Mouse (Mus musculus): ENCODE measurements at regions not wholly inside any gene's neighbourhood (a gene's known extent, or its start where the extent isn't known, plus 50 kb on each side); places are given as distances from the start of the nearest gene placed in this dataset.

DNA sequence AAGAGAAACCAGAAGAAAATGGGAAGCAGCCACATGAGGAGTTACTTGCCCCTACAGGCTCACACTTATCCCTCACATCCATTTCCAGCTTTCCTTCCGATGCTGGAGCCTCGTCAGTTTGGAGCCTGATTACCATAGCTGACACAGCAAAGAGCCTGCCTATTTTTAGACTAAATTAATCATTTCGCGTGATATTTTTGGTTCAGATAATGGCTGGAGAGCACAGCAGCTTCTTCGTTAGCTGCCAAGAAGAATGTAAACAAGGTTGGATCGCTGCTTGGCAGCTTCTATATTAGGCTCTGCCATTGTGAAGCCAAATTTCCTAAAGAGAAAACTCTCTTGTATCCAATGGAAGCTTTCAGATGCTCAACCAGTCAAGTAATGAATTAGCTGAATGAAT lies 676.9 kb upstream of the A1bg start:
- H3K36me3 ChIP-seq (ENCODE audit: control insufficient read depth, insufficient read depth, low read length) = no peaks in the 10 kb centered on the region
- no peaks in the 10 kb centered on the region for H3K27me3 ChIP-seq (ENCODE audit: control insufficient read depth, insufficient read depth, low read length)
- H3K4me3 ChIP-seq (replicated peaks; ENCODE audit: low read length) = no peak overlapping the region
- no peak overlapping the region for H3K9ac ChIP-seq (ENCODE audit: low read depth, low read length, severe bottlenecking)
- 74% methylated on average over 6 of the region's 6 CpGs for WGBS
- no peaks in the 10 kb centered on the region for H3K9me3 ChIP-seq (ENCODE audit: control insufficient read depth, low read length)
- no peak overlapping the region for H3K27ac ChIP-seq (replicated peaks; ENCODE audit: low read depth, low read length)
- no peaks in the 10 kb centered on the region for H3K4me1 ChIP-seq (ENCODE audit: control insufficient read depth, insufficient read depth, low read length)
- TF ChIP-seq POLR2A (IDR thresholded peaks at IDR 0.05; ENCODE audit: borderline replicate concordance, extremely low read depth, insufficient read depth, insufficient read length) = no peak
- DNase-seq (ENCODE audit: low spot score) (no peak), ATAC-seq (ENCODE audit: low FRiP score, low read depth) (no peak)
- H3K4me2 ChIP-seq (replicated peaks; ENCODE audit: low read depth, low read length, severe bottlenecking) = no peak overlapping the region

DNA sequence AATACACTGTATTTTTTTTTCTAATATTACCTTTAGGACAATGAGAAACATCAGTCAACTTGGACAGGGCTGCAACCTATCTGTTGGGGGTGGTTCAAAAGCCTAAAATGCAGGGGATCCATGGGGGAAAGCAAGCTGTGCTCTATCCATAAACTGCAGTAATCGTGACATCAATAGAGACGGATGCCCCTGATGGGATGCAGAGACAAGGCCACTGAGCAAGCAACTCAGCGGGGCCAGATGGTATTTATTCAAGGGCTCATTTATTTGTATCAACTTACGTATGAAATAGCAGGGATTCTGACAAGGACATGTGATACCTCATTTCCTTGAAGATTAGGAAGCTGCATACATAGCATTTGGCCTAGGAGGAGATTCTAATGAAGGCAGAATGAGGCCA lies 673.5 kb upstream of the A1bg start:
- H3K9me3 ChIP-seq (ENCODE audit: control insufficient read depth, low read length) = no peaks in the 10 kb centered on the region
- H3K27me3 ChIP-seq (ENCODE audit: control insufficient read depth, insufficient read depth, low read length) = no peaks in the 10 kb centered on the region
- H3K4me3 ChIP-seq (replicated peaks; ENCODE audit: low read length) = no peak overlapping the region
- 61% methylated on average over 4 of the region's 4 CpGs for WGBS
- TF ChIP-seq POLR2A (IDR thresholded peaks at IDR 0.05; ENCODE audit: borderline replicate concordance, extremely low read depth, insufficient read depth, insufficient read length) = no peak
- H3K4me2 ChIP-seq (replicated peaks; ENCODE audit: low read depth, low read length, severe bottlenecking) = no peak overlapping the region
- no peaks in the 10 kb centered on the region for H3K36me3 ChIP-seq (ENCODE audit: control insufficient read depth, insufficient read depth, low read length)
- DNase-seq (ENCODE audit: low spot score) = no peak
- H3K9ac ChIP-seq (ENCODE audit: low read depth, low read length, severe bottlenecking) = no peak overlapping the region
- H3K4me1 ChIP-seq (ENCODE audit: control insufficient read depth, insufficient read depth, low read length) = no peaks in the 10 kb centered on the region
- H3K27ac ChIP-seq (replicated peaks; ENCODE audit: low read depth, low read length) = no peak overlapping the region
- ATAC-seq (ENCODE audit: low FRiP score, low read depth) = no peak

DNA sequence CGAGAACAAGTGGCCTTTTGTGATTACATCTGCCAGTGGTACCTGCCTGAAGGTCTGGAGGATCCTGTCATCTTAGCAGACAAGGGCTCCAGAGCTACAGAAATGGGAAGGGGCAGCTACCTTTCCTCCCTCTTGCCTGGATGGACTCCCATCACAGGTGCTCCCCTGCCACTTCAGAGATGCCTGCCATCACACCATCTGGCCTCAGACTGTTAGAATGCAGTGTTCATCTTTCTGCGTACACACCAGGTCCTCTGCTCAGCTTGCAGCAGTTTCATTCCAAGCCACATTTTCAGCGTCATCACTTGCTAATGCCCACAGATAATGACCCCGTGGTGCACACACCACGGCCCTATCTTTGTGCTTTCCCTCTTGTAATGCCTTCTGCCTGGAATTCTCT lies 666.1 kb upstream of the A1bg start:
- H3K36me3 ChIP-seq (ENCODE audit: control insufficient read depth, insufficient read depth, low read length) = no peaks in the 10 kb centered on the region
- no peak overlapping the region for H3K4me3 ChIP-seq (replicated peaks; ENCODE audit: low read length)
- no peak overlapping the region for H3K9ac ChIP-seq (ENCODE audit: low read depth, low read length, severe bottlenecking)
- ATAC-seq (ENCODE audit: low FRiP score, low read depth) (no peak), DNase-seq (ENCODE audit: low spot score) (no peak)
- no peak overlapping the region for H3K27ac ChIP-seq (replicated peaks; ENCODE audit: low read depth, low read length)
- WGBS = 82% methylated on average over 5 of the region's 5 CpGs
- H3K4me1 ChIP-seq (ENCODE audit: control insufficient read depth, insufficient read depth, low read length) = no peaks in the 10 kb centered on the region
- TF ChIP-seq POLR2A (IDR thresholded peaks at IDR 0.05; ENCODE audit: borderline replicate concordance, extremely low read depth, insufficient read depth, insufficient read length) = no peak
- H3K4me2 ChIP-seq (replicated peaks; ENCODE audit: low read depth, low read length, severe bottlenecking) = no peak overlapping the region
- no peaks in the 10 kb centered on the region for H3K27me3 ChIP-seq (ENCODE audit: control insufficient read depth, insufficient read depth, low read length)
- no peaks in the 10 kb centered on the region for H3K9me3 ChIP-seq (ENCODE audit: control insufficient read depth, low read length)

DNA sequence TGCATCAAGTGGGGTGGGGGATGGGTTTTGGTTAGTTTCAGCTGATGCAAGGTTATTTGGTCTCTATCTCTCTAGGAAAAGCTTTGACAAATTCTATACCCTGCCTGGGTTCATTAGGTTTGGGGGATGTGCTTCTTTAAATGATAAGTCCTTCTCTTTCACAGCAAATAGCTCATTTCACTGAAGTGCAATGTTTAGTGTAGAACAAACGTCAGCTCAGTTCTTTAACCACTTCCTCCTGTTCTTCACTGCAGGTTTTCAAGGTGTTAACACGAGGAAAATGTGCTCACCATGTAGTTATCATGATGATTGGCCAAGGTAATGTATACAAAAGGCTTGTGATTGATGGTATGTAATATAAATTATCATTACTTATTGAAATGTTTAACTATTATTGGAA lies 659.5 kb upstream of the A1bg start:
- H3K4me2 ChIP-seq (replicated peaks; ENCODE audit: low read depth, low read length, severe bottlenecking) = no peak overlapping the region
- no peaks in the 10 kb centered on the region for H3K27me3 ChIP-seq (ENCODE audit: control insufficient read depth, insufficient read depth, low read length)
- TF ChIP-seq POLR2A (IDR thresholded peaks at IDR 0.05; ENCODE audit: borderline replicate concordance, extremely low read depth, insufficient read depth, insufficient read length) = no peak
- H3K27ac ChIP-seq (replicated peaks; ENCODE audit: low read depth, low read length) = no peak overlapping the region
- no peaks in the 10 kb centered on the region for H3K36me3 ChIP-seq (ENCODE audit: control insufficient read depth, insufficient read depth, low read length)
- ATAC-seq (ENCODE audit: low FRiP score, low read depth) (no peak), DNase-seq (ENCODE audit: low spot score) (no peak)
- H3K4me1 ChIP-seq (ENCODE audit: control insufficient read depth, insufficient read depth, low read length) = no peaks in the 10 kb centered on the region
- H3K9ac ChIP-seq (ENCODE audit: low read depth, low read length, severe bottlenecking) = no peak overlapping the region
- 63% methylated on average over 2 of the region's 2 CpGs for WGBS
- H3K9me3 ChIP-seq (ENCODE audit: control insufficient read depth, low read length) = no peaks in the 10 kb centered on the region
- H3K4me3 ChIP-seq (replicated peaks; ENCODE audit: low read length) = no peak overlapping the region

- no peak for TF ChIP-seq POLR2A (IDR thresholded peaks at IDR 0.05; ENCODE audit: borderline replicate concordance, extremely low read depth, insufficient read depth, insufficient read length)
- H3K4me3 ChIP-seq (replicated peaks; ENCODE audit: low read length) = no peak overlapping the region
- no peak overlapping the region for H3K4me2 ChIP-seq (replicated peaks; ENCODE audit: low read depth, low read length, severe bottlenecking)
- H3K27ac ChIP-seq (replicated peaks; ENCODE audit: low read depth, low read length) = no peak overlapping the region
- no peaks in the 10 kb centered on the region for H3K4me1 ChIP-seq (ENCODE audit: control insufficient read depth, insufficient read depth, low read length)
- H3K9ac ChIP-seq (ENCODE audit: low read depth, low read length, severe bottlenecking) = no peak overlapping the region
- DNase-seq (ENCODE audit: low spot score) (no peak), ATAC-seq (ENCODE audit: low FRiP score, low read depth) (no peak)
- H3K27me3 ChIP-seq (ENCODE audit: control insufficient read depth, insufficient read depth, low read length) = no peaks in the 10 kb centered on the region
- no peaks in the 10 kb centered on the region for H3K36me3 ChIP-seq (ENCODE audit: control insufficient read depth, insufficient read depth, low read length)
- H3K9me3 ChIP-seq (ENCODE audit: control insufficient read depth, low read length) = no peaks in the 10 kb centered on the region
Observed at GRCm38 (mm10) chr15:61563347-61563746, 640.5 kb upstream of the A1bg start.

DNA sequence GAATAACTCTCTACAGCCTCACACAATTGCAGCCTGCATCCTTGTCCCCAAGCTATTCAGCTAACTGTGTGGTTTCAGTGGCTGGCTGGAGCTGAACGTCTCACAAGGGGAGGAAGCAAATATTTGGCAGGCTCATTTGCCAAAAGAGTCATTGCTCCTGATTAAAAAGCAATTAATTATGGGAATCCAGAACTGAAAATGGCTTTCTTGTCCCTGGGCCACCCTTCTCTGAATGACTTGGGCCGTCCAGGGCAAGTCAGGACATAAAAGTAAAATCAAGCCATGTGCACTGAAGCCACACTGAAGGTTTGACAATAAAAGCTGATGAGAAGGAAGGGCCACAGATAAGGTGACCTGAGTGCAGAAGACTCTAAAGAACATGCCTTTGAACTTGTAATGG lies 639.4 kb upstream of the A1bg start:
- ATAC-seq (ENCODE audit: low FRiP score, low read depth) = no peak
- no peak overlapping the region for H3K4me2 ChIP-seq (replicated peaks; ENCODE audit: low read depth, low read length, severe bottlenecking)
- H3K9ac ChIP-seq (ENCODE audit: low read depth, low read length, severe bottlenecking) = no peak overlapping the region
- H3K27ac ChIP-seq (replicated peaks; ENCODE audit: low read depth, low read length) = no peak overlapping the region
- 9% methylated on average over 2 of the region's 2 CpGs for WGBS
- no peaks in the 10 kb centered on the region for H3K4me1 ChIP-seq (ENCODE audit: control insufficient read depth, insufficient read depth, low read length)
- H3K27me3 ChIP-seq (ENCODE audit: control insufficient read depth, insufficient read depth, low read length) = no peaks in the 10 kb centered on the region
- no peak overlapping the region for H3K4me3 ChIP-seq (replicated peaks; ENCODE audit: low read length)
- DNase-seq (ENCODE audit: low spot score) = no peak
- no peaks in the 10 kb centered on the region for H3K36me3 ChIP-seq (ENCODE audit: control insufficient read depth, insufficient read depth, low read length)
- H3K9me3 ChIP-seq (ENCODE audit: control insufficient read depth, low read length) = no peaks in the 10 kb centered on the region
- no peak for TF ChIP-seq POLR2A (IDR thresholded peaks at IDR 0.05; ENCODE audit: borderline replicate concordance, extremely low read depth, insufficient read depth, insufficient read length)
